Mouse (Mus musculus) brain, embryonic 14.5 days (tissue): ENCODE measurements around the gene Rmdn3.

Experiments
- CTCF ChIP-seq: fragments of 200-500 bp; IDR thresholded peaks from 2 replicates; pipeline ENCODE4 v1.5.1; 2012; ENCODE audit warnings: inconsistent platforms, mild to moderate bottlenecking, moderate library complexity, borderline replicate concordance; ENCODE audit not compliant: insufficient read depth, insufficient read length; ENCODE audit errors: extremely low read depth
- POLR2A ChIP-seq: fragments of 200-500 bp; IDR thresholded peaks from 2 replicates; pipeline ENCODE4 v1.6.1; 2012; ENCODE audit warnings: mild to moderate bottlenecking, inconsistent platforms, borderline replicate concordance; ENCODE audit not compliant: poor library complexity, insufficient read depth, insufficient read length, severe bottlenecking; ENCODE audit errors: extremely low read depth

DNA sequence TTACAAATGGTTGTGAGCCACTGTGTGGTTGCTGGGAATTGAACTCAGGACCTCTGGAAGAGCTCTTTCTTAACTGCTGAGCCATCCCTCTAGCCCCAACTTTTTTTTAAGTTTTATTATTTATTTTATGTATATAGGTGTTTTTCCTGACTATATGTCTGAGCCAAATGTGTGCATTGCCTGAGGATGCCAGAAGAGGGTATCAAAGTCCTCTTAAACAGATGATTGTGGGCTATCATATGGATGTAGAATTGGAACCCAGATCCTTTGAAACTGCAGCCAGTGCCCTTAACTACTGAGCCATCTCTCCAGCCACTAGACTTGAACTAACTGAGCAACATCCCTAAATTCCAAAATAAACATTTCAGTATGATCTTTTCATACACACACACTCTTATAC is 55.3 kb downstream of the Rmdn3 start:
- no peak for TF ChIP-seq POLR2A
- no peak for TF ChIP-seq CTCF
